Mouse (Mus musculus) adrenal gland, postnatal 25 days (tissue): ENCODE measurements at regions not wholly inside any gene's neighbourhood (a gene's known extent, or its start where the extent isn't known, plus 50 kb on each side); places are given as distances from the start of the nearest gene placed in this dataset.

ENCODE experiments used
- DNase-seq: peaks from one replicate; pipeline ENCODE4 v3.0.0; 2021; ENCODE audit warnings: mixed read lengths

DNA sequence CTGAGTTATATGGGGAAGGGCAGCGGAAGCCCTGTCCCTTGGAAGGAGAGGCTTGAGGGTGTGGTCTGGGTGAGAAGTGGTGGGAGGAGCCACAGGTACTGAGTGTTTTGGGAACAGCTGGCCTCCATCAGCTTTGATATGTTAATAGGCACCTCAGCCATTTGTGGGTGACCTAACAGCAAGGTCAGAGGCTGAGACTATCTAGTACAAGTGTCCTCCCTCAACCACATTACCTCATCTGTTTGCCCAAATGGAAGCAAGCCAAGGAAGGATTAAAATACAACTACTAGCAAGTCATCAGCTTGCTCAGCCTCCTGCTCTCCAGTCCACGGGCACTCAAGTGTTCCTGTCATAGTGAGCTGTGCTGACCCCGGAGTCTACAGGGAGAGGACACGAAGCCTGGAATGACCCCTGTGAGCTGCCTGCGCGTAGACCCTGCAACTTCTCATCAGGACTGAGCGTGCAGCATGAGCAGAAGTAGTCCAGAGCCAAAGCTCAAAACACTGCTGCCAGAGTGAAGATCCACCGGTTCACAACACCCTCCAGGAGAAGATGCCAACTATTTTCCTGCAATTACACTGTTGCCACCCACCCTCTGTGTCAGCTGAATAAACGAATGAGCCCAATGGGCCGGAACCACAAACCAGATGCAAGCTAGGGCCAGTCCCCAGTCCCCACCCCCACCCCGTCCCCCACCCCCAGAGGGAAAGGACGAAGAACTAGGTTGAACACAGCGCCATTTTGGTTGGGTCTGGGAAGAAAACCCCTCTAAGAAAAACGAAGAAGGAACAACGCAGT lies 239.6 kb downstream of the Qk start:
- DNase-seq = no peak

DNA sequence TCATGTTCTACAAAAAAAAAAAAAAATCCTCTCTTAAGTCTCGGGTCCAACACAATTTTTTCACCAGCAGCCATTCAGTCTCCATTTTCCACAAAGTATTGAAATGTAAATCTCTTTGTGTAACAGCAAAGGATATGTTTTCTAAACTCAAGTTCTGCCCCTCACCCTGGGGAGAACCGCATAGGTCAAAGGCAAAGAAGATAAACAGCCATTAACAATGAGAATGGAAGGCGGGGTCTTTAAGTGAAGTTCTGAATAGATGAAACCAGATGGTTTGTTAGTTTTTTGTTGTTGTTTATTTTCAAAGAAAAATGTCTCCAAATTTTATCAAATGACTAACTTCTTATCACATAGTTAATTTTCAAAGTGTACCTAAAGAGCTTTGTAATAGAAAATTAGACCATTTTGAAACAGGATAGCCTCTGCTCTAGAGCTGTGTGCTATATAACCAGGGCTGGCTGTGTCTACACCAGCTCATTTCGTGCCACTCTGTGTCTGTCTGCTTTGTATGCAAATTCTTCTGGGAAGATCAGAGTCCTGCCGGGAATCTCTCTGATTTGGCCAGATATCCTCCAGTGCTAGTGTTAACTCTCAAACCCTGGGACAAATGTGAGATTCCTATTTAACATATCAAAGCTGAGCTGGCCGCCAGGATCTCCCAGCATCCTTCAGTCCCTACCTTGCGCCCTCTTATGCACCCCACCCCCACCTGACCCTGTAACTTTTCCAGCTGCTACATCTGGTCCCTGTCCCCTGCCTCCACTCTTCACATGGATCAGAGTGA lies 240.9 kb downstream of the Qk start:
- DNase-seq = no peak

DNA sequence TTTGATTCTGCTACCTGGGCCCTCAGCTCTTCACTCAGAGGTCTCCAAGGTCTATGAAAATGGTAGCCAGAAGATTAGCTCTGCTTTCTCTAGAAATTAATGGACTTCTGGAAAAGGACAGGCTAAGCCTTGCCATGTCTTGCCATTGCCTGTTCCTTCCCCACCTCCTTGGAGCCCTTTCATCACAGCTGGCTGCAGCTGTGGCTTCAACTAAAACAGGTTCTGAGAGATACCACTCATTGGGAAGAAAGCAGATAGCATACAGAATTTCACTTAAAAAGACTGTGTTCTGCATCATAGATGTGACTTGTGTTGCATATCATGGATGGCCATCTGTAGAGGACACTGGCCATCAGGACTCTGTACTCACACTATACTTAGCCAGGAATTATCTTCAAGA lies 246.4 kb downstream of the Qk start:
- no peak for DNase-seq

DNA sequence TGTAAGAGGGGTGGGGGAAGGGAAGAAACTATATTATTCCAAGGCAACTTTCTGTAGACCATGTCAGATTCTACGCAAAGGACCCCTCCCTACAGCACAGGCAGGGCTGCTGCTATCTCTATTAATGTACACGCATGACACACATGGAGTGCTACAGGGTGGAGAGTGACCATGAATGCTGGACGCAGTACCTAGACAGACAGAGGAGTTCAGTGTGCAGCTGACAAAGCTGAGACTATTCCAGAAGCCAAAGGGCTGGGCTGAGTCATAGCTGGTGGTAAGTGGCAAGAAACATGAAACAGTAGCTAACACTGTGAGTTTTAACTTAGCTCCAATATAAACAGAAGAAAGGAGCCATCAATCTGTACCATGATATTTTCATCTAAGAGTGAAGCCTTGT lies 250.4 kb downstream of the Qk start:
- no peak for DNase-seq

DNA sequence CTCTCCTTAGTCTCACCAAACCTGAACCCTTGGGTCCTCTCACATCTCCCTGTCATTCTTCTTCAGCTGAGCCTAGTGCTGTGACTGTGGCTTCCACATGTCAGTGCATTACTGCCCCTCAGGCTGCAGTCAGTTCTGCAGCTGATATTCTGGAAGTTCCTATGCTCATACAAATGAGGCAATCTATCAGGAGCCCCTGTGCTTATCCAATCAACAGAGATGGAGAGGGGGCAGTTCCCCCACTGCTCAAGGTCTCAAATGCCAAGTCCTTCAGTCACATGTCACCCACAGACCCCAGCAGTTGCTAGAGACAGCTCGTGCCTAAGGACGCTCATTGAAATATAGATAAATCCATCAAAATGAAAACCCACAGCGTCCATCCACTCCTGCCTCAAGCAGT lies 254.5 kb downstream of the Qk start:
- DNase-seq = no peak

DNA sequence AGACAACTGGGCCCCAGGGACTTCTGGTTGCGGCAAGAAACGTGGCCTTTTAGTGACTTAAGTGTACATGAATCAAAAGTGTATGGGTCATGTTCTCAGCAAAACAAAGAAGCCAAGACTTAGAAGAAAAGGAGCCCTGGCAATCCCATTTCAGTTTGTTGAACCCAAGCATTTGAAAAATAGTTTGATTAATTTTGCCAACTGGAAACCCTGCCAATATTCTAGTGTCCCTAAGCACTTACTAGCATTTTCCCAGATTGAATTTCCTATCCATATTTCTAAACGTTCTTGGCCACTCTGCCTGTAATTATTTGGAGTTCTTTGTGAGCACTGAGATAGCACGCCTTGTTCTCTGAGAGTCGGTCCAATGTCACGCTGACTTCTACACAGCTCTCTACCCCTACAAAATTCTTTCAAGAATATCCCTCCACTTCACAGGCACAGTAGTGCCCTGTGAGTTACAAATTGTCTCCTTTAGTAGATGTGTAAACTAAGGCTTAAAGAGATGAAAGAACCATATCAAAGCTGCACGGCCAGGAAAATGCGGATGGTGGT lies 257.0 kb downstream of the Qk start:
- no peak for DNase-seq

DNA sequence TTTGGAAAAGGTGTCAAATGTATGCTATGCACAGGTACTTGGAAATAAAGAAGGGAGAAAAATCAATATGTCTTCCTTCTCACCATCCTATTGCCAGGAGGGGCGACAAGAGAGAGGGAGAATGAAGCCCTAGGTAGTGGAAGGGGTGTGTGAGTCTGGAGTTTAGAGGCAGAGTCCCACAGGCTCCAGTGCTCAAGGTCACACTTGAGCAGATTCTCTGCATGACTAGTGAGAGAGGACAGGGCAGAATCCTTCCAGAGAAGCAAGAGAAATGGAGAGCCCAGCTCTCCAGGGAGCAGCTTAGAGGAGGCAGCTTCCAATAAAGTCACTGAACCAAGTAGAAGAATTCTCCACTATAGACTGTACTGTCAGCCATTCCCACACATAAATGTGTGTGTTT lies 261.9 kb downstream of the Qk start:
- no peak for DNase-seq

DNA sequence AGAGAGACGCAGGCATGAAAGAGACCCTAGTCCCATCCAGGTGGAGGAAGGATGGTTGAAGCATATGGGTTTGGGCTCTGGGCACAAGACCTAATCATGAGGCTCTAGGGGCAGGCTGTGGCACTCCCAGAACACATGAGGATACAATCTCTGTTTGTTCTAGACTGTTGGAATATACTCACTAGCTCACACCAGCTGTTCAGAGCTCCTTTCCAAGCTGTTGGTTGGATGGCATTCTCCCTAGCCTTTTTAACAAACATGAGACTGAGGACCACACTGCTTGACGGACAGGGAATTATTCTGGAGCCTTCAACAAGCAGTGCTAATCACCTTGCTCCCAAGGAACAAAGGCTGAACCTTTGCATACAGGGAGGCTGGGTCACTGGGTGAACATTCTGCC lies 263.6 kb downstream of the Qk start:
- DNase-seq = no peak

DNA sequence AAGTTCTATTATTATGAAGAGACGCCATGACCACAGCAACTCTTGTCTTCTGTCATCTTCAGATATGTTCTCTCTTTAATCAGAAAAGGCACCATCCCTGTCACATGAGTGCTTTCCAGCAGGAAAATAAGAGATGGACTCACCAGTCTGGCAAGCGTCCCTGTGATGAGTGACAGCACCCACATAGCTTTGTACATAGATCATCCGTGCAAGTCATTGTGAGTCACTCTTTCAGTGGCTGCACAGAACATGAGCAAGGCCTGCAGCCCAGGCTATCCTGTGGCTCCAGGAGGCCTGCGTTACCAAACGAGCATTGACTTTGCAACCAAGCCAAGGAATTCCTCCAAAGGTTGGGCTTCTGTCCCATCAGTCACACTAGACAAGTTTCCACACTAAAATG lies 265.3 kb downstream of the Qk start:
- DNase-seq = peak; percentile 61

DNA sequence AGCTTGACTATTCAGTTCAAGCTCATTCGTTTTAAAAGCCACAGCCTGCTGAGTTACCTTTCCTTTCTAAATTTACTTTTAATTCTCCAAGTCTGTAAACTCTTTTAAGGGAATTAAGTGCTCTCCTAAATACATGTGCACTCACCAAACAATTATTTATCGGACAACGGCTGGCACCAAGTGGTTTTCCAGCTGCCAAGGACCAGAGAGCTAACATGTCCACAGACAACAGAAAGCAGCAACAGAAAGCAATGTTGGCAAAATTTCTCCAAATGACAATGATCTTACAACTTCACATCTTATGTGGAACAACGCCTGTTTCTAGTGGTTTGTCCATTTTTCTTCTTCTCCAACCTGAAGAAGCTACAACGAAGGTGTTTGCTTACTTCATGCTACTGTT lies 275.3 kb downstream of the Qk start:
- DNase-seq = no peak

DNA sequence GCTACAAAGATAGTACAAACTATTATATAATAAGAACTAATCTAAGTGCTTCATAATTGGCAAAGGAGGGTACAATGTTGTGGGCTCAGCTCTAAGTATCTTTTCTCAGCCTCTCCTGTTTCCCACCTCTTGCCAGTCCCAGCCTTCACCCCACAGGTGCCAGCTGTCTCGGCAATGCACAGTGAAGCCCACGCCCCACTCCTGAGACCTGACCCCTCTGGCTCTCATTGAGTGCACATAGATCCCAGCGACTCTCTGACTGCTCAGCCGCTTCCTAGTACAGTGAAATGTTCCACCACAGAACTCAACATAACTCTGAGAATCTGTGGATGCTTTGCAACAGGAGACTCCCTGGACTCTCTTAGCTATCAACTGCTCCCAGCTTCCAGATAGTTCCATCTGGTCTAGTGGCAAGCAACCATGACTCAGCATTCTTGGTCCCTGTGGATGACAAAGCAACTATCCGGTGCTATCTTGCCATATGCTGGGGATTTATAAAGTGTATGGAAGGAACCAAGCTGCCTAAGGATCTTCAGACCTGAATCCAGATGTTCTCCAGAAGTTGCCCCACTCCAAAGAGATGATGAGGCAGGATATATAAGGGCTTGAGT lies 277.5 kb downstream of the Qk start:
- DNase-seq = no peak

DNA sequence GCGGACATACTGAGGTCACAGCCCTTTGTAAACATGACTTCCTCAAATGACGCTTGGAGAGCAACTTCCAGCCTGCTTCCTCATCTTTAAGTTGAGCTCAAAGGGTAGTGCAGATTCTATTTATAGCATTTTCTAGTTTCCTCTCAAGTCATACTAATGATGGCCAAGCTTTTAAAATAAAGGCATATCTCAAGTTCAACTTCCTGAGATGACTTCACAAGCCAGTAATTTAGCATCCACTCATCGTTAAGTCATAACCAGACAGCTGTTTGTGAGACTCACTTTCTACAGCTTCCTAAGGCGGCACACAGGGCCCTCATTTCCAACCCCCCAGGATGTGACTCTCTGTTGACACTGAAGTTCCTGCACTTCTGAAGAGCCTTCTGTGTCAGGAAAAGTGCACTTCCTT lies 278.7 kb downstream of the Qk start:
- no peak for DNase-seq

DNA sequence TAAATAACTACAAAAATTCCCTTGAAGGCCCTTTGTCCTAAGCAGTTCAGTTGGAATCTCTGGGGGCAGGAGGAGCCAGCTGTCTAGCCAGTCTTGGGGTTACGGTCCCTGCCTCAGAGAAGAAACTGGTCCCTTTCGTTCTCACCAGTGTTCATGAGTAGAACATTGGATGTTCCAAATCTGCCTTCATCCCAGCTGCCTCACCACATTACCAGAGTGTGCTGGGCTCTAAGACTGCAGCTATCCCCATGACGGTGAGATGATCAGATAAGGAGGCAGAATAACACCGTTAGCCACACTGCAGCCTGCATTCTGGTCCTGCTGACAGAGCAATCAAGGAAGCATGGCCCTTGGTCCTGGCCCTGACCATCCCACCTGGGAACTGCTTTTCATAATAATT lies 279.3 kb downstream of the Qk start:
- DNase-seq = no peak

DNA sequence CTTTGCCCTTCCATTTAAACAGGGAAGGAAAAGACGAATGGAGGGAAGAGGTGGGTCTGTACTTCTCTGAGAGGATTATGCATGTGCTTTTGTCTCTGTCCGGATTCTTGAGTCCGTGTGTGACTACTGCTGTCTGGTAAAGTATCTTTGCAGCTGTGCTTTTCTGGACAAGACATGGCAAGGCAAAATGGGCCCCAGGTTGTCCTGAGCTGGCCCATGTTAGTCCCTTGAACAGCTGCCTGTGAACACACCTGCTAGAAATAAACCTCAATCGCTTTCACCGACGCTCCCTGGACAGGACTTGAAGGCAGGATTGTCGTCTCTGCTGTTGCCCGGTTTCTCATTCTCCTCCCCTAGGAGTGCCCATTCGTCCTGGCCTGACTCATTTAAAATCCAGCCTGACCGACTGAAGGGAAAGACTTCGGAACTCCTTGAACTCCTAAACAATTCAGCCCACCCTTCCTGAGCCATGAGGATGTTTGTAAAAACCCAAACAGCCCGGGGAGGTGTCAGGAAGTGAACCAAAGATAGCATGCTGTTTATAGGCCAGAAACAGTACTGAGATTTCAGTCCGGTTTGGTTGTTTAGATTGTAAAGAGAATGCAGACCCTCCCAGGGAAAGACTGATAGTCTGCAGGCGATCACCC lies 281.7 kb downstream of the Qk start:
- DNase-seq = no peak

DNA sequence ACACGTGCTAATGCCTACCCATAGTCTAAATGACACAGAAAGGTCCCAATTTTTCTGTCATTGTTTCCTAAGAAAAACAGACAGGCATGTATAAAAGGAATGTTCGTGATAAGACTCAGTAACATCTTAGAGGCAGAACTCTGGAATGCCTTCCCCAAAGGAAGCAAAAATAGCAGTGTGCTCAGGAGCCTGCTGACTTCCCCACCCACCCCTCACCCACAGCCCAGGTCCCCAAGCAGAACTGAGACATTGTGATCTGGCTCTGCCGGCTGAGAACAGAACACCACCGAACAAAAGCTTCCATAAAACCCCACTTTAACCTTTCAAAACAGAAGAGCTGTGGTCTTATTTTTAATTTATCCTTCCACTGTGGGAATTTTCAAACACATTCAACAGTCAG lies 286.1 kb downstream of the Qk start:
- no peak for DNase-seq

DNA sequence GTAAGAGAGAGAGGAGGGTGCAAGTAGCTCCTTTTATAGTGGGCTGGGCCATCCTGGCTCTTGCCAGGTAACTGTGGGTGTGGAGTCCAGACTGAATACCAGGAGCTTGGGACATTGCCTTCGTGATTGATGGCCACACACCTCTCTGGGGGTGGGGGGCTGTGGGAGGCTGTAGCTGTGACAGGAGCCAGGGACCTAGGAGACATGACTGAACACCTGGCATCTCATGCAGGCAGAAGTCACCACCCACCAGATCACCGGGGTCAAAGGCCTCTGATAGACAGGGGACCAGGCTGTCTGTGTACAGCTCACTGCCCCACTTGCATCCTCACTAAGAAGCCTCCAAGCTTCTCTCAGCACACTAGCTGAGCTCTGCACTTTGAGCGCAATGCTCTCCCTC lies 288.6 kb downstream of the Qk start:
- no peak for DNase-seq

DNA sequence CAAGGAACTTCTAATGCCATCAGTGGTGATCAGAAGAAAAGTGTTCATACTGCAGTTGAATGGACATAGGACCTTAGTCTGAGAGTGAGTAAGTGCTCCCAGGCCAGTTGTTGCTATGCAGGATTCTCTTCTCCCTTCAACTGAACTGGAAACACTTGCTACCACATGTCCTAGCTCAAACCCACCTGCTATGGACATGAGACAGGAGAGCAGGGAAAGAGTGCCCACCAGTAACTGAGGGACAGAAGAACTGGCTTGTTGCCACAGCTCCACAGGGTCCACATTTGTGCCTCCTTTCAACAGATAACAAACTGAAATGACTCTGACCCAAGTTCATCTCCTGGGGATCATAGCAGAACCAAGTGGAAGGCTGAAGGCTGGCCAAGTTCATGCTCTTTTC lies 292.9 kb downstream of the Qk start:
- no peak for DNase-seq

DNA sequence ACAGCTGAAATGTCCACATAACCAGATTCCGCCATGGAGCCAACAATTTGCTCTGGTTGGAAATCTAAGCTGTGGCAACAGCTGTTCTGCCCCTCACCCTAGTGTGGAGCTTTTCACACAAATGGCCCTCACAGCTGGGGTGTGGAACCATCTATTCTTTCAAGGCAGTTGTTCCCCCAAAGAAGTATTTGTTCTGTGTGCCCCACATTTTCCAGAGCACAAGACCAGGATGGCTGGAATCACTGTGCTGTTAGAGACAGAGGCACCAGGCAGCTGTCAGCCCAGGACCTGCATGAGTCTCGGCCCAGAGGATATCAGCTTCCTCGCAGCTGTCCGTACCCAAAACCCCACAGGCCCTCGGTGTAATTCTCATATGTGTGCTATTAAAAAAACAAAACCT lies 294.4 kb downstream of the Qk start:
- DNase-seq = no peak

DNA sequence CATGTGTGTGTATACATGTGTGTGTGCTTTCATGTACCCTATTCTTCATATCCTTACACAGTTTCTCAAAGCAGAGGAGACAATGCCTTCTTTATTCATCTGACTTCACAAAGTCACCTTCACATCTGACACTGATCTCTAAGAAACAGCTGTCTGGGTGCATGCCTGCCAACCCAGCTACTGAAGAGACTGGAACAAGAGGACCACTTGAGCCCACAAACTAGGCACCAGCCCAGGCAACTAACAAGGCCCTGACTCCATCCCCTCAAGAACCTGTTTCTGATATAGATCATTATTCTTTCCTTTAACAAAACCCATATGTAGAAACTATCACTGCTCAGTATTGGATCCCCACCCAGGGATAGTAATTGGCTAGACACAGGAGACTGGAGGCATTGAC lies 295.3 kb downstream of the Qk start:
- DNase-seq = no peak

DNA sequence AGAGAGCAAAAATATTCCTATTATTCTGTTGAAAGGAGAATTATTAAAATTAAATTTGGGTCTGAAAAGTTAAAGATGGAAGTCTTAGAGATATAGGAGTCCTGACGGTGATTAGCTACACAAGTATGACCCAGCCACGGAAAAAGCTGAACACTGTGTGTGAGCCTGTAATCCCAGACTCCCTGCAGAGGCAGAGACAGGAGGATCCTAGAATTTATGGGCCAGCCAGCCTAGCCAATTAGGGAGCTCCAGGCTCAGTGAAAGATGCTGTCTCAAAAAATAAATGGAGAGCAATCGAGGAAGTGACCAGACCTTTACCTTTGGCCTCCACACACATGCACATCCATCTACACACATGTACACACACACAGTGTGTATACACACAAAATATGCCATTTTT lies 307.5 kb downstream of the Qk start:
- DNase-seq = no peak

DNA sequence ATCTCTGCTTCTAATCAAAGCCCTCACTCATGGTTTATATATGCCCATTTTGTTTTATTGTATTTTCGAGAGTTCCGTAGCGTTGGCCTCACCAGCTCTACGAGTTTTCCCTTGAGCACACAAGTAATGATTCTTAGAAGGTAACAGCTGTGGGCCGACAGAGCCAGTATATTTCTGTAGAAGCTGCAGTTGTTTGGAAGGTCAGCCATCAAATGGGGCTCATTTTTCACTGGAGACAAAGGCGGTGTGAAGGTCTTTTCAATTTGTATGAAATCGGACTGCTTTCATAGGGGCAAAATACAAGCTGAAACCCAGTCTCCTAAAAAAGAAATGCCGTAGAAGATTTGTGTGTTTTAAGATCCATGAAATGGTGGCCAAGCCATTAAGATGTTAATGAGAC lies 307.9 kb downstream of the Qk start:
- DNase-seq = no peak

DNA sequence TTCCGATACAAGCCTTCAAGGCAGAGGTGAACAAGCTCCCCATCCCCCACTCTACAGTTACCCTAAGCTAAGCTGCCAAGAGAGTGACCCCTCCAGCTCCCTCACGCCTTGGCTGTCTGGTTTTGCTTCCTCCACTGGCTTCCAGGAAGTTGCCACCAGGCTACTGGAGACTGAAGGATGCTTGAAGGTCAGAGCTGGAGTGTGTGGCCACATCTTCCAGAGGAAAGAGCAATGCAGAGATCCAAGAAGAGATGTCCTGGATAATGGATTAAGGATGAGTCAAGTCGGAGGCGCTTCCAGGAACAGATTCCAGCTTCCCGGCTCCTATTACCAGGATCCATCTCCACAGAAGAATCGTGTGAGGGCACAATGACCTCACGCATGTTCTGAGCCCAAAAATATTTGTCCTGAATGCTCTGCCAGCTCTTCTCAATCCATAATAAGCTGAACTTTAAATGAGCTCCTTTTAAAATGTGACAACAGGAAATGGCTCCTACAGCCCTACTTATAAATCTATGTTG lies 318.5 kb downstream of the Qk start:
- peak; percentile 16 for DNase-seq

DNA sequence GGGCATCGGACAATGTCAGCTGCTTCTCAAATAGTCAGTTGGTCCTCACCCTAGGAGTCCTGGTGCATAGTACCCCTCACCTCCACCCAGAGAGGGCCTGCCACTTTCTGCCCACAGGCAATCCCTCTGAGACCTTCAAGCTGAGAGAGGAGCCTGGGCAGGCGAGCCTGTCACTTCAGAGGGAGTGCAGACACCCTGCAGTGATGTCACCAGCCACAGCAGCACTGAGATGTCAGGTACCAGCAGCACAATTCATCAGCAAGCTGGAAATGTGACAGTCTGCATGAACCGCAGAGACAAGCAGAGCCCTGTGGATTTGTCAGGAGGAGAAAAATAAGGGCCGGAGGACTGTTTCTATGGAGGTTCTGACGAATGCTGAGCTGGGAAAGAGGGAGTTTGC lies 324.3 kb downstream of the Qk start:
- DNase-seq = peak; percentile 15
